Mouse (Mus musculus) lung, postnatal 0 days (tissue): ENCODE measurements around the gene Vmn1r235.

Experiments
- CTCF ChIP-seq: IDR thresholded peaks from 2 replicates; pipeline ENCODE4 v1.5.1; 2016; ENCODE audit warnings: antibody characterized with exemption, mild to moderate bottlenecking
- EP300 ChIP-seq: IDR thresholded peaks from 2 replicates; pipeline ENCODE4 v1.6.1; 2016; ENCODE audit warnings: antibody characterized with exemption, mild to moderate bottlenecking, control low read depth

GRCm38 (mm10) chr17:21311565-21311964, 55.4 kb downstream of the Vmn1r235 start, which contains the start of gene Vmn1r237:
- no peak for TF ChIP-seq CTCF
- no peak for TF ChIP-seq EP300
